Mouse (Mus musculus): Measurements from ENCODE around the gene Mllt6.
"Not testable (repeated sequence)": the region's sequence is repeated elsewhere in the genome, so short reads cannot be mapped to it uniquely, and the experiment has no call there.

Mllt6 gene

DNA sequence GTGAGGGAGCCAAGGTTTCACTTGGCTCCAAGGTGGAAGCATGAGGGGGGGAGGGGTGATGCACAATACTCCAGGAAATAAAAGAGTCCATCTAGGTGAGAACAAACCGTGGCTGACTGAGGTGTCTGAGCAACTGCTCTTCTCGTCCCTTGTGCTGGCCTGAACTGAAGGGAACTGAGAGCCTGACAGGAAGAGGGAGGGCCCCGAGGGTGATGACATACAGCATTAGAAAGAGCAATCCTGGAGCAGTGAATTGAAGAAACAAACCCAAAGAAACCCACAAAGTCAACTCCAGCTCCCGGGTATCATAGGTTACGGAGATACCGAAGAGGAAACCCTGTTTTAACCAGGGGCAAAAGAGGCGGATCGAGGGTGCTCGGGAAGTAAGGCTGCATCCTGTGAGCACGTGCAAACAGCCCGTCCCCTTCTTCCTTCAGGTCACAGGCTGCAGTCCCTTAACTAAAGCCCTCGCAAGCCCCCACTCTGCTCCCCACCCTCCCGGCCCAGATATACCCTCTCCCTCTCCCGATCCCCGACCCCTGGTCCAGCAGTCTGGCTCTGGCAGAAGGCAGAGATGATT is 55.2 kb downstream of the Mllt6 start:
- no peak for DNase-seq

GRCm38 (mm10) chr11:97719041-97719440 is 55.8 kb downstream of the Mllt6 start:
- no peak for DNase-seq

- DNase-seq = no peak
Measured at GRCm38 (mm10) chr11:97721338-97721737, 58.1 kb downstream of the Mllt6 start.

DNA sequence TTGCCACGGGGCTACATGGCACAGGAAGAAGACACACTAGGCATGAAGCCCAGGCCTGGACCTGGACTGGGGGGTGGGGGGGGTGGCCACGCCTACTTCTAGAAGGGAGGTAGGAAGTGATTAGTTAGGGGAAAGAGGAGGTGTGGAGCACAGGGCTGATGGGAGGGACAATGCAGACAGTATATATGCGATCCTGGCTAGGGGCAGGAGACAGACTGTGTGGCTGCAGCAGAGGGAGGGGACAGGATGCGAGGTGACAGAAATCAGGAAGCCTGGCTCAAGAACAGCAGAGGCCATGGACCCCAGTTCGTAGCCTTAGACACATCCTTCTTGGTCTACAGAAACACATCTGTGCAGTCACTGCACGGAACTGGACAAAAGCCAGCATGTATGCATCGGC is 60.5 kb downstream of the Mllt6 start:
- no peak for DNase-seq

DNA sequence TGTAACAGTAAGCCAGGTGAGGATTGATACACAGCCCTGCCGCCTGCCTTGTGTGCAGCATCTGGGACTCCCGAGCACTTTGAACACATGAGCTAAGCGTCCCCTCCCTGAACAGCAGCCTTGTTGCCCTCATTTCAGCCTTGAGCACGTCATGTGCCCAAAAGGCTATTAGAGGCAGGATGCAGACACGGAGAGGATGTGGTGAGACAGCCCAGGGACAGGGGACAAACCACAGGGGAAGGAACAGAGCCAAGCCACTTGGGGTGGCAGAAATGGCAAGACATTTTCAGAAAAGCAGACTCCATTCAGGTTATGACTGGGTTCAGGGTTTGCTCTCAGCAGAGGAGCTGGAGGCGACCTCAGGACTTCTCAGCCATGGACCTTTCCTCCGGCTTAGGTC is 65.1 kb downstream of the Mllt6 start:
- DNase-seq = no peak

DNA sequence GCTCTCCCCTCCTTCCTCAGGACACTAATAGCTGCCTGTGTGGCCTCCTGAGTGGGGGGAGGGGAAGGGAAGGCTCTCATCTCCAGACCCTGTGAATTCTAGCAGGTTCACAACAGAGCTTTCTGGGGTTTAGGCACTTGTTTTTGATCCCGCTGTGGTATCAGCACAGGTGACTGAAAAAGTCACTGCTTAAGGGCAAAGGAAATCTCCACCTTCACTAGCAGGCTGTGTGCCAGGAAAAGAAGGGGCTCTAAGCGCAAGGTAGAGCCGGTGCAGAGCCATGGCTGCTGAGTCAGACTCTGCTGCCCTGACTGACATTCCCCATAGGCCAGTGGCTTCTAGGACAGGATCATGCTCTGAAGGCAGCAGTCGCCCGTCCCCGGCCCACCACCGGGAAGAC is 65.5 kb downstream of the Mllt6 start:
- DNase-seq = no peak

DNA sequence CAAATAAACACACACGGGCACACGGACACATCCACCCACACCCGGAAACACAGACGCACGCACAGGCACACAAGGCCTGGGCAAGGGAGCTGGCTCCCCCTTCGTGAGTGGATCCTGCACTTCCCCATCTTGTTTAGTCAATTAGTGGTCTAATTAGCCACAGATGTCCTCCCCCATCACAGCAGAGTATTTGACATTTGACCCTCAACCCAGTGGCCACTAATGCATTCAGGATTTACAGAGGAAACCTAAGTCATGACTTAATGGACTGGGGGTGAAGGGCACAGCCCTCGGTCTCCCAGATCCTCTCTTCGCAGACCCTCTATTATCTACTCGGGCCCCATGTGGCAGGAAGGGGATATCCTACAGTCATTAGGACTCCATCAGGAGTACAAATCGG is 70.5 kb downstream of the Mllt6 start:
- DNase-seq = no peak

DNA sequence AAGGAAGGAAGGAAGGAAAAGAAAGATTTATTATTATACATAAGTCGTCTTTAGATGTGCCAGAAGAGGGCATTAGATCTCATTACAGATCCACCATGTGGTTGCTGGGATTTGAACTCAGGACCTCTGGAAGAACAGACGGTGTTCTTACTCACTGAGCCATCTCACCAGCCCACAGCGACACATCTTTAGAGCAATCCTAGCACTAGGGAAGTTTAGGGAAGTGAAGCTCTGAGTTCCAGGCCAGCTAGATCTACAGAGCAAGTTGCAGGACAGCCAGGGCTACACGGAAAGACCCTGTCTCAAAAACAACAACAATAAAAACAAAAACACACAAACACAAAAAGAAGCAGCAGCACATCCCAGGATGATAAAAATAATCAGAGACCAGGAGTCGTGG is 71.6 kb downstream of the Mllt6 start:
- DNase-seq = not testable (repeated sequence)

All from right cerebral cortex, adult 18-20 months (tissue).